In genomic region chr12:54098785-54099184, GRCm38 (mm10) we compare ENCODE assay signal across 9 mouse cellular contexts.
A peak's percentile ranks its signal among the peaks of the same experiment; 100 is the strongest.
DNase-seq lines count a peak whose midpoint lies in the region; ATAC-seq and TF ChIP-seq lines count a peak whose summit lies in the region.
"Had no signal": no experiment of that assay in that cellular context is flagged by ENCODE, and none has a peak within 500 bp of the region (broad histone marks: within the 10 kb centered on the region; RNA-seq: fewer than 3 reads in every experiment).

No protein-coding gene starts in this region.

- ATAC-seq in forebrain, postnatal 0 days = 0 out of 2 replicates have a peak, but pooled peaks have one; percentile 23
- peak; percentile 60 to 62; a peak in 3 of 4 replicates for ATAC-seq in hematopoietic stem cell, adult 5-6 weeks (replicated peaks in 1 of 2; ENCODE audit: insufficient read depth in 1 of 2, low FRiP score in 2 of 2, low TSS enrichment in 1 of 2, low read depth in 1 of 2, poor library complexity in 2 of 2, severe bottlenecking in 2 of 2)
- peak; percentile 47 for ATAC-seq in lung, postnatal 0 days

- TF ChIP-seq EP300 in lung, postnatal 0 days (IDR thresholded peaks at IDR 0.05) = no peak

- TF ChIP-seq CTCF in forebrain, postnatal 0 days (IDR thresholded peaks at IDR 0.05; ENCODE audit: low read depth) = peak; percentile 79
- peak; percentile 94 for TF ChIP-seq CTCF in lung, postnatal 0 days (IDR thresholded peaks at IDR 0.05)

- H3K9ac ChIP-seq in forebrain, postnatal 0 days = no peak overlapping the region
- H3K9ac ChIP-seq in lung, postnatal 0 days (replicated peaks; ENCODE audit: low read depth) = no peak overlapping the region
- H3K9ac ChIP-seq: lung, embryonic 15.5 days had no signal

- no peak overlapping the region for H3K4me3 ChIP-seq in forebrain, postnatal 0 days (ENCODE audit: low read depth, low read length)
- no peak overlapping the region for H3K4me3 ChIP-seq in lung, postnatal 0 days (ENCODE audit: low read depth, low read length)
- H3K4me3 ChIP-seq: lung, embryonic 15.5 days had no signal

- H3K36me3 ChIP-seq in forebrain, postnatal 0 days (ENCODE audit: insufficient read depth) = no peaks in the 10 kb centered on the region
- H3K36me3 ChIP-seq in lung, postnatal 0 days (ENCODE audit: insufficient read depth, low read length) = no peaks in the 10 kb centered on the region
- H3K36me3 ChIP-seq: lung, embryonic 15.5 days had no signal

- 15% methylated on average over 6 of the region's 6 CpGs for WGBS in forebrain, postnatal 0 days
- 9% methylated on average over 6 of the region's 6 CpGs for WGBS in lung, postnatal 0 days

- no peak overlapping the region for H3K4me2 ChIP-seq in forebrain, postnatal 0 days (ENCODE audit: low read depth)
- no peak overlapping the region for H3K4me2 ChIP-seq in lung, postnatal 0 days (replicated peaks; ENCODE audit: low read depth, low read length)
- H3K4me2 ChIP-seq: lung, embryonic 15.5 days had no signal

- H3K27me3 ChIP-seq in forebrain, postnatal 0 days (ENCODE audit: insufficient read depth, low read length) = no peaks in the 10 kb centered on the region
- 0 out of 2 replicates have a peak, but pooled peaks cover 5% of the 10 kb centered on the region for H3K27me3 ChIP-seq in lung, postnatal 0 days (replicated peaks; ENCODE audit: insufficient read depth, low read length)

- H3K9me3 ChIP-seq in forebrain, postnatal 0 days (ENCODE audit: low read length) = no peaks in the 10 kb centered on the region
- no peaks in the 10 kb centered on the region for H3K9me3 ChIP-seq in lung, postnatal 0 days (ENCODE audit: low read length)
- H3K9me3 ChIP-seq: lung, embryonic 15.5 days had no signal

- no peaks in the 10 kb centered on the region for H3K4me1 ChIP-seq in forebrain, postnatal 0 days (ENCODE audit: insufficient read depth)
- H3K4me1 ChIP-seq in lung, postnatal 0 days (ENCODE audit: insufficient read depth, low read depth, low read length) = no peaks in the 10 kb centered on the region
- H3K4me1 ChIP-seq: lung, embryonic 15.5 days had no signal

- no peak overlapping the region for H3K27ac ChIP-seq in forebrain, postnatal 0 days (ENCODE audit: low read depth, low read length)
- no peak overlapping the region for H3K27ac ChIP-seq in lung, postnatal 0 days (ENCODE audit: low read length)
- H3K27ac ChIP-seq: lung, embryonic 15.5 days had no signal

- DNase-seq in NIH3T3 (ENCODE audit: low read depth) = peak; percentile 85
- DNase-seq in cerebellum, adult 11 months = peak; percentile 34
- DNase-seq in forebrain, postnatal 0 days = peak; percentile 67
- DNase-seq in layer of hippocampus, adult 18-20 months (ENCODE audit: low spot score in 2 of 2) = peak; percentile 10 to 80
- peak; percentile 76 for DNase-seq in lung, postnatal 0 days (ENCODE audit: low spot score)
- peak; percentile 56 for DNase-seq in right cerebral cortex, postnatal 14 days
- DNase-seq in urinary bladder, postnatal 25 days (ENCODE audit: low spot score) = peak; percentile 76

Comparison
In these comparisons a context has a peak if more than half of its experiments do, and no peak if none do; other contexts are left out.
1. DNase-seq: peak in every context shown above with its lines; median percentile 85 in NIH3T3; 76 in lung, postnatal 0 days; 76 in urinary bladder, postnatal 25 days; 67 in forebrain, postnatal 0 days; 56 in right cerebral cortex, postnatal 14 days; 45 in layer of hippocampus, adult 18-20 months; 34 in cerebellum, adult 11 months.